ENCODE assay signal across 8 mouse cellular contexts in genomic region chr12:69537675-69538361, GRCm38 (mm10). TPM values are rescaled to one million over a fixed set of nuclear protein-coding genes. Genes with fewer than 3 reads are reported as not detected.
DNase-seq lines count a peak whose midpoint lies in the region; ATAC-seq and TF ChIP-seq lines count a peak whose summit lies in the region.

No protein-coding gene starts in this region.

- no peak for TF ChIP-seq CTCF in left cerebral cortex, adult 2 months (IDR thresholded peaks at IDR 0.05)
- no peak for TF ChIP-seq CTCF in intestine, postnatal 0 days (IDR thresholded peaks at IDR 0.05; ENCODE audit: low read depth)
- no peak for TF ChIP-seq CTCF in liver, adult 2 months (IDR thresholded peaks at IDR 0.05; ENCODE audit: low read depth, low read length)

- 42% methylated on average over 19 of the region's 19 CpGs for WGBS in embryonic facial prominence, embryonic 11.5 days
- 7% methylated on average over 19 of the region's 19 CpGs for WGBS in intestine, postnatal 0 days
- WGBS in liver, adult 2 months, result 11% methylated on average over 19 of the region's 19 CpGs
- WGBS in midbrain, embryonic 16.5 days, result 56% methylated on average over 19 of the region's 19 CpGs

- no peak overlapping the region; the same call in 1 of the 2 replicates for H3K4me3 ChIP-seq in left cerebral cortex, adult 2 months
- H3K4me3 ChIP-seq in embryonic facial prominence, embryonic 11.5 days (ENCODE audit: low read depth, low read length), result no peak overlapping the region
- H3K4me3 ChIP-seq in intestine, postnatal 0 days (ENCODE audit: low read depth, low read length), result peak overlapping the region; percentile 20
- peak overlapping the region; percentile 41 for H3K4me3 ChIP-seq in liver, adult 2 months (ENCODE audit: insufficient read depth, low read depth, low read length)
- no peak overlapping the region for H3K4me3 ChIP-seq in midbrain, embryonic 16.5 days (ENCODE audit: low read depth, low read length)

- no peaks in the 10 kb centered on the region for H3K27me3 ChIP-seq in embryonic facial prominence, embryonic 11.5 days (ENCODE audit: control insufficient read depth, insufficient read depth, low read length)
- no peaks in the 10 kb centered on the region for H3K27me3 ChIP-seq in intestine, postnatal 0 days (replicated peaks; ENCODE audit: control insufficient read depth, insufficient read depth, low read length)
- H3K27me3 ChIP-seq in liver, adult 2 months (ENCODE audit: control insufficient read depth, insufficient read depth, low read length), result no peaks in the 10 kb centered on the region
- no peaks in the 10 kb centered on the region for H3K27me3 ChIP-seq in midbrain, embryonic 16.5 days (ENCODE audit: control insufficient read depth, insufficient read depth, low read depth, low read length)

- H3K27ac ChIP-seq in left cerebral cortex, adult 2 months, result peak overlapping the region; percentile 86
- H3K27ac ChIP-seq in embryonic facial prominence, embryonic 11.5 days (replicated peaks; ENCODE audit: low read depth, low read length), result peak overlapping the region; percentile 8
- H3K27ac ChIP-seq in intestine, postnatal 0 days (ENCODE audit: low read depth, low read length), result peak overlapping the region; percentile 58
- H3K27ac ChIP-seq in liver, adult 2 months (replicated peaks; ENCODE audit: insufficient read depth, low read depth, low read length), result peak overlapping the region; percentile 42
- peak overlapping the region; percentile 64 for H3K27ac ChIP-seq in midbrain, embryonic 16.5 days (ENCODE audit: low read length)

- H3K9me3 ChIP-seq in embryonic facial prominence, embryonic 11.5 days (replicated peaks; ENCODE audit: control insufficient read depth, low read length), result no peaks in the 10 kb centered on the region
- no peaks in the 10 kb centered on the region for H3K9me3 ChIP-seq in intestine, postnatal 0 days (ENCODE audit: control insufficient read depth)
- H3K9me3 ChIP-seq in midbrain, embryonic 16.5 days (replicated peaks; ENCODE audit: control insufficient read depth, low read length, poor library complexity, severe bottlenecking), result no peaks in the 10 kb centered on the region

- DNase-seq in left cerebral cortex, adult 2 months (ENCODE audit: extremely low spot score in 1 of 2, low spot score in 2 of 2), result peak; percentile 19 to 33
- DNase-seq in left cerebral cortex, adult 11 months (ENCODE audit: low spot score), result no peak
- DNase-seq in embryonic facial prominence, embryonic 11.5 days (ENCODE audit: low spot score), result peak; percentile 56
- DNase-seq in heart, adult 18-20 months, result peak; percentile 75 to 78
- peak; percentile 20 for DNase-seq in liver, adult 2 months (ENCODE audit: extremely low read depth, low read depth, low spot score)
- peak; percentile 65 for DNase-seq in thymus, postnatal 14 days

- no peak for TF ChIP-seq POLR2A in liver, adult 2 months (IDR thresholded peaks at IDR 0.05; ENCODE audit: extremely low read depth, insufficient read depth, low read length)

- H3K36me3 ChIP-seq in embryonic facial prominence, embryonic 11.5 days (replicated peaks; ENCODE audit: control insufficient read depth, insufficient read depth, low read depth, low read length), result no peaks in the 10 kb centered on the region
- no peaks in the 10 kb centered on the region for H3K36me3 ChIP-seq in intestine, postnatal 0 days (ENCODE audit: control insufficient read depth, insufficient read depth)
- no peaks in the 10 kb centered on the region for H3K36me3 ChIP-seq in liver, adult 2 months (ENCODE audit: control insufficient read depth, insufficient read depth, low read length)
- no peaks in the 10 kb centered on the region for H3K36me3 ChIP-seq in midbrain, embryonic 16.5 days (ENCODE audit: control insufficient read depth, insufficient read depth, low read length)

- ATAC-seq in embryonic facial prominence, embryonic 11.5 days (replicated peaks; ENCODE audit: insufficient number of reproducible peaks, low FRiP score, low TSS enrichment, low read depth), result no peak
- peak; percentile 55; the same call in 1 of the 2 replicates for ATAC-seq in intestine, postnatal 0 days
- no peak for ATAC-seq in midbrain, embryonic 16.5 days

- intact Hi-C loops in left cerebral cortex, adult 2 months (cut with DNase I), result no loop called here

- no peaks in the 10 kb centered on the region for H3K79me2 ChIP-seq in liver, adult 2 months (ENCODE audit: control insufficient read depth, insufficient read depth, low read length)

- peak overlapping the region; percentile 29 for H3K9ac ChIP-seq in embryonic facial prominence, embryonic 11.5 days (replicated peaks; ENCODE audit: low read length)
- H3K9ac ChIP-seq in intestine, postnatal 0 days (ENCODE audit: low read depth, low read length), result peak overlapping the region; percentile 41
- peak overlapping the region; percentile 50 for H3K9ac ChIP-seq in liver, adult 2 months (ENCODE audit: low read depth, low read length)
- H3K9ac ChIP-seq in midbrain, embryonic 16.5 days (ENCODE audit: low read depth, low read length), result no peak overlapping the region

- peak overlapping the region; percentile 19 for H3K4me2 ChIP-seq in embryonic facial prominence, embryonic 11.5 days (ENCODE audit: low read depth, low read length)
- H3K4me2 ChIP-seq in intestine, postnatal 0 days (replicated peaks; ENCODE audit: low read depth), result peak overlapping the region; percentile 61
- H3K4me2 ChIP-seq in midbrain, embryonic 16.5 days (ENCODE audit: low read length), result 0 out of 2 replicates have a peak overlapping the region, but pooled peaks have one; percentile 9

- no peaks in the 10 kb centered on the region for H3K4me1 ChIP-seq in embryonic facial prominence, embryonic 11.5 days (ENCODE audit: control insufficient read depth, insufficient read depth, low read length)
- peaks cover 9% of the 10 kb centered on the region; the same call in 1 of the 2 replicates for H3K4me1 ChIP-seq in intestine, postnatal 0 days (replicated peaks; ENCODE audit: control insufficient read depth, insufficient read depth, low read length)
- no peaks in the 10 kb centered on the region; the same call in 1 of the 2 replicates for H3K4me1 ChIP-seq in liver, adult 2 months (ENCODE audit: control insufficient read depth, insufficient read depth, low read length)
- peaks cover 2% of the 10 kb centered on the region; the same call in 1 of the 2 replicates for H3K4me1 ChIP-seq in midbrain, embryonic 16.5 days (ENCODE audit: control insufficient read depth, insufficient read depth, low read length)

RNA-seq across cellular contexts. Expression of gene Vcpkmt, which starts 45.0 kb away (rescaled TPM):
- 10 to 100 TPM; 23.2 to 26.0 TPM for total RNA-seq in left cerebral cortex, adult 2 months (2021)
- 29.9 and 34.7 TPM in 2 replicates for polyA plus RNA-seq in embryonic facial prominence, embryonic 11.5 days (2014; fragmentation: Nextera tagmentation; extraction: Ambion mirVana)
- 1 to 10 TPM; 4.2 to 4.8 TPM for total RNA-seq in heart, adult 18-20 months (2021)
- 17.5 and 19.4 TPM in 2 replicates for polyA plus RNA-seq in intestine, postnatal 0 days (2015; fragmentation: Nextera tagmentation; extraction: Ambion mirVana)
- total RNA-seq in liver, adult 2 months (2014; rRNA removed), result 2.2 and 3.0 TPM in 2 replicates
- polyA plus RNA-seq in liver, adult 2 months (2012; rRNA removed), result 2.6 and 2.9 TPM in 2 replicates
- 29.7 and 30.5 TPM in 2 replicates for polyA plus RNA-seq in midbrain, embryonic 16.5 days (2015; fragmentation: Nextera tagmentation; extraction: Ambion mirVana)

Comparison
In these comparisons a context has a peak if more than half of its experiments do, and no peak if none do; other contexts are left out.
1. H3K27ac ChIP-seq: peak in every context shown above with its lines; median percentile 86 in left cerebral cortex, adult 2 months; 64 in midbrain, embryonic 16.5 days; 58 in intestine, postnatal 0 days; 42 in liver, adult 2 months; 8 in embryonic facial prominence, embryonic 11.5 days.
2. H3K4me3 ChIP-seq: peak in intestine, postnatal 0 days (single experiment) and liver, adult 2 months (single experiment); none in left cerebral cortex, adult 2 months (single experiment), embryonic facial prominence, embryonic 11.5 days (single experiment) and midbrain, embryonic 16.5 days (single experiment).
3. H3K4me2 ChIP-seq: peak in every context shown above with its lines; median percentile 61 in intestine, postnatal 0 days; 19 in embryonic facial prominence, embryonic 11.5 days; 9 in midbrain, embryonic 16.5 days.